Mouse (Mus musculus) lung, postnatal 0 days (tissue): ENCODE results near the gene Lig1. TPM values are rescaled to one million over a fixed set of nuclear protein-coding genes. Genes with fewer than 3 reads are reported as not detected.

Experiments
- ATAC-seq: fragments of 200-750 bp; cut with Nextera tagmentation; 2 replicates; pipeline ENCODE4 v1.8.0; 2017; ENCODE audit warnings: moderate library complexity
- DNase-seq: peaks from one replicate; pipeline ENCODE4 v3.0.0-alpha.2; 2016; ENCODE audit warnings: low spot score
- H3K27ac ChIP-seq: fragments of 300-500 bp; sonication (generic); 2 replicates; pipeline ENCODE4 v1.5.1; 2014; ENCODE audit warnings: antibody characterized with exemption, mild to moderate bottlenecking, low read length, mixed read lengths
- H3K27me3 ChIP-seq: fragments of 300-500 bp; sonication (generic); replicated peaks from 2 replicates; pipeline ENCODE4 v1.6.1; 2014; ENCODE audit warnings: low read length, mixed read lengths; ENCODE audit not compliant: insufficient read depth
- H3K36me3 ChIP-seq: fragments of 300-500 bp; sonication (generic); 2 replicates; pipeline ENCODE4 v1.6.1; 2014; ENCODE audit warnings: low read length, mixed read lengths; ENCODE audit not compliant: insufficient read depth
- H3K4me1 ChIP-seq: fragments of 300-500 bp; sonication (generic); 2 replicates; pipeline ENCODE4 v1.6.1; 2014; ENCODE audit warnings: antibody characterized with exemption, low read depth, low read length, mixed read lengths; ENCODE audit not compliant: insufficient read depth
- H3K4me2 ChIP-seq: fragments of 300-500 bp; sonication (generic); replicated peaks from 2 replicates; pipeline ENCODE4 v1.6.1; 2014; ENCODE audit warnings: low read depth, mild to moderate bottlenecking, low read length, moderate library complexity, mixed read lengths
- H3K4me3 ChIP-seq: fragments of 300-500 bp; sonication (generic); 2 replicates; pipeline ENCODE4 v1.5.1; 2014; ENCODE audit warnings: low read depth, low read length
- H3K9ac ChIP-seq: fragments of 300-500 bp; sonication (generic); replicated peaks from 2 replicates; pipeline ENCODE4 v1.6.1; 2014; ENCODE audit warnings: low read depth, mild to moderate bottlenecking
- H3K9me3 ChIP-seq: fragments of 300-500 bp; sonication (generic); 2 replicates; pipeline ENCODE4 v1.6.1; 2016; ENCODE audit warnings: low read length, mixed read lengths
- CTCF ChIP-seq: IDR thresholded peaks from 2 replicates; pipeline ENCODE4 v1.5.1; 2016; ENCODE audit warnings: antibody characterized with exemption, mild to moderate bottlenecking
- EP300 ChIP-seq: IDR thresholded peaks from 2 replicates; pipeline ENCODE4 v1.6.1; 2016; ENCODE audit warnings: antibody characterized with exemption, mild to moderate bottlenecking, control low read depth
- WGBS: fragments of 180-500 bp; shearing (Covaris S2); extraction: QIAGEN DNeasy Blood & Tissue Kit; methylation state at CpG from one replicate; pipeline ENCODE4 v1.1.7; 2014; 5-methylcytosine and 5-hydroxymethylcytosine counted together
- polyA plus RNA-seq: library from polyadenylated mRNA; unstranded; fragments of >200 nt; fragmentation: Nextera tagmentation; extraction: Ambion mirVana; gene quantifications from 2 replicates; pipeline ENCODE4 v1.2.1, GENCODE M21; 2015

Gene Lig1
- polyA plus RNA-seq, 1 experiment from 2014 or later: 16.5 TPM

DNA sequence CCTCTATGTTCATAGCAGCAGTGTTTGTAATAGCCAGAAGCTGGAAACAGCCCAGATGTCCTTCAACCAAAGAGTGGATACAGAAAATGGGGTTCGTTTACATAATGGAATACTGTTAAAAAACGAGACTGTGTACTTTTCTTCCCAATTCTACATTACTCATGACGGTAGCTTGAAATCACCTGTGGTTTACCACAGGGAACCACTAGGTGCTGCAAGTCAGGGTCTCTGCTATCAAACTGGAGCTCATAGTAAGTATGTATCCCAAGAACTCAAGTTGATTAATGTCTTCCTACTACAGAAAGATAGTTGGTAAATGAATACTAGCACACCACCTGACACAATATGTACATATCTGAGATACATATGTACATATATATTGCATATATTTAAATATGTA lies 44.3 kb downstream of the Lig1 start:
- no peak for ATAC-seq
- no peak for DNase-seq
- no peaks in the 10 kb centered on the region for H3K9me3 ChIP-seq
- H3K9ac ChIP-seq: no peak overlapping the region
- no peaks in the 10 kb centered on the region for H3K36me3 ChIP-seq
- no peak overlapping the region for H3K4me2 ChIP-seq
- no peaks in the 10 kb centered on the region for H3K27me3 ChIP-seq
- 73% methylated on average over 3 of the region's 3 CpGs for WGBS
- H3K4me3 ChIP-seq: no peak overlapping the region
- no peak overlapping the region for H3K27ac ChIP-seq
- TF ChIP-seq EP300 (no peak), CTCF (no peak)
- H3K4me1 ChIP-seq: no peaks in the 10 kb centered on the region

DNA sequence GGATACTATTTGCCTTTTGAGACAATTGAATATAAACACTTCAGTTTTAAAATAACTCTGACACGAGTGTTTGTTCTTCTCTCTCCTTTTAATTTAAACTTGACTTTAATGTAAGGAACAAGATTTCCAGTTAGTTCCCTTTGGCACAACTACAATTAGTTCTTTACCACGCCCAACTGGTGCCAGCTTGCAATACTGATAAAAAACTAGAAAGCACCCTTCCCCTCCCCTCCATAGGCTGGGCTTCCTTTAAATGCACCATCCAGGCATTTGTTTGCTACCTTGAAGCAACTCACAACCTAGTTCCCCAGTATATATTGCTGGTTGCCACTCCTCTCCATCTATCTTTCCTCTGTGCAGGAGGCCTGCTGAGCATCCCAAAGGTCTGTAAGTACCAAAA lies 47.2 kb downstream of the Lig1 start, which contains the start of gene Pla2g4c:
Pla2g4c (plus strand) TSS at position 340 of the 400 bp plus-strand sequence.
- no peaks in the 10 kb centered on the region for H3K27me3 ChIP-seq
- H3K27ac ChIP-seq: no peak within 1 kb of the TSS
- no peaks in the 10 kb centered on the region for H3K36me3 ChIP-seq
- ATAC-seq: no peak
- no peaks in the 10 kb centered on the region for H3K4me1 ChIP-seq
- no peak within 1 kb of the TSS for H3K9ac ChIP-seq
- no peak for DNase-seq
- no peak for TF ChIP-seq EP300
- no peak for TF ChIP-seq CTCF
- no peaks in the 10 kb centered on the region for H3K9me3 ChIP-seq
- H3K4me3 ChIP-seq: no peak within 1 kb of the TSS
- 44% methylated on average over 2 of the region's 2 CpGs for WGBS
- H3K4me2 ChIP-seq: no peak within 1 kb of the TSS

DNA sequence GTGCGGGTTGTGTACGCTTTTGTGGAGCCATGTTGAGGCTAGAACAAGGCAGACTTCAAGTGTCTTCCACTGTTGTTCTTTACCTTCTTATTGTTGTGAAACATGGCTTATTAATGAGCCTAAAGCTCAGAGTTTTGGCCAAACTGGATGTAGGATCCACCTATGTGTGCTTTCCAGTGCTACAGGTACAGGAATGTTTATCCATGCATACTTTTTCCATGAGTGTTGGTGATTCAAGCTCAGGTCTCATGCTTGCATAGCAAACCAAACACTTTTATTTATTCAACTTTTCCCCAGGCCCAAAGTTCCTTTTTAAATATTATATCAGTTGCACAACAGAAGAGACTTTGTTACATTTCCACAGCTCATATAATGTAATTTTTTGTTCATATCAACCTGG lies 53.5 kb downstream of the Lig1 start:
- Histone ChIP-seq H3K4me2 (no peak overlapping the region), H3K4me3 (no peak overlapping the region), H3K36me3 (no peaks in the 10 kb centered on the region), H3K4me1 (no peaks in the 10 kb centered on the region), H3K27me3 (no peaks in the 10 kb centered on the region), H3K9ac (no peak overlapping the region), H3K9me3 (no peaks in the 10 kb centered on the region), H3K27ac (no peak overlapping the region; the same call in 1 of the 2 replicates)
- peak; percentile 37 for DNase-seq
- peak; percentile 65 for ATAC-seq
- TF ChIP-seq CTCF: no peak
- peak; percentile 44; the same call in 1 of the 2 replicates for TF ChIP-seq EP300
- WGBS: 84% methylated on average over 2 of the region's 2 CpGs

DNA sequence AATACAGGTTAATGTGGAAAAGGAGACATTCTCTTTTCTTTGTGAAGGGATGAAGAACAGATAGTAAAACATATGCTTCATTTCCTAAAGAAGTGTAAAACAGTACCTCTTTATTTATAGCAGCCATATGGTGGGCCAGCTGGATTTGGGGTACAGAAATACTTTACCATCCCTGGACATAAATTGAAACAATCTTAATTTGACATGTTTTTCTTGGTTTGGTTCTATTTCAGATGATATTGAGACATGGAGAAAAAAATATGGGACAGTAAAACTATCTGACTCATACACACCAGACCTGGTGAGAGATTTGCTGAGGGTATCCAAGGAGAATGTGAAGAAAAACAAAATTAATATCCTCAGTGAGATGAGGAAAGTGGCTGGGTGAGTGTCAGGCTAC lies 78.9 kb downstream of the Lig1 start:
- no peaks in the 10 kb centered on the region for H3K36me3 ChIP-seq
- H3K27ac ChIP-seq: no peak overlapping the region
- ATAC-seq: no peak
- H3K27me3 ChIP-seq: no peaks in the 10 kb centered on the region
- no peaks in the 10 kb centered on the region for H3K4me1 ChIP-seq
- TF ChIP-seq CTCF (no peak), EP300 (no peak)
- no peak overlapping the region for H3K4me3 ChIP-seq
- no peak overlapping the region for H3K9ac ChIP-seq
- H3K9me3 ChIP-seq: no peaks in the 10 kb centered on the region
- no peak for DNase-seq
- no peak overlapping the region for H3K4me2 ChIP-seq

Other genes with a start within 250 kb of the Lig1 start
- gene Chmp2a, start 242.5 kb upstream of the Lig1 start, polyA plus RNA-seq: 254 and 264 TPM in 2 replicates
- 67.8 and 78.1 TPM in 2 replicates for gene Ube2m, start 239.0 kb upstream of the Lig1 start, polyA plus RNA-seq
- gene Mzf1, start 222.5 kb upstream of the Lig1 start, polyA plus RNA-seq: 2.0 and 2.1 TPM in 2 replicates
- not detected in 2 replicates for gene Vmn1r85, start 182.1 kb upstream of the Lig1 start, polyA plus RNA-seq
- not detected in 2 replicates for gene Vmn1r86, start 157.4 kb upstream of the Lig1 start, polyA plus RNA-seq
- gene Vmn1r87, start 137.1 kb upstream of the Lig1 start, polyA plus RNA-seq: not detected in 2 replicates
- not detected in 2 replicates for gene Vmn1r88, start 117.7 kb upstream of the Lig1 start, polyA plus RNA-seq
- not detected in 2 replicates for gene Vmn1r89, start 64.3 kb upstream of the Lig1 start, polyA plus RNA-seq
- 4.7 and 5.5 TPM in 2 replicates for gene Zswim9, start 1.4 kb downstream of the Lig1 start, polyA plus RNA-seq
- 1.2 and 1.5 TPM in 2 replicates for gene Pla2g4c, start 47.4 kb downstream of the Lig1 start, polyA plus RNA-seq
- gene Cabp5, start 120.8 kb downstream of the Lig1 start, polyA plus RNA-seq: not detected in 2 replicates
- gene Bsph1, start 173.6 kb downstream of the Lig1 start, polyA plus RNA-seq: not detected in 2 replicates